Mouse (Mus musculus) gastrocnemius, postnatal 14 days (tissue): ENCODE data around the gene Slc30a9. TPM values are rescaled to one million over a fixed set of nuclear protein-coding genes. Genes with fewer than 3 reads are reported as not detected.

Experiments
- DNase-seq: peaks from one replicate; pipeline ENCODE4 v3.0.0; 2021; ENCODE audit warnings: mixed read lengths
- intact Hi-C: fragments of 180-260 bp; cut with DNase I; formaldehyde crosslinking; loops from one replicate; pipeline ENCODE4 v1.15.1; 2025; ENCODE audit warnings: low total_unique reads
- total RNA-seq, 2 experiments: library from RNA; stranded (reverse); gene quantifications; 2 replicates each; pipeline ENCODE4 v1.2.3; 2021

The Slc30a9 gene
- total RNA-seq, 2 experiments from 2014 or later, result 85.7 to 90.8 TPM

DNA sequence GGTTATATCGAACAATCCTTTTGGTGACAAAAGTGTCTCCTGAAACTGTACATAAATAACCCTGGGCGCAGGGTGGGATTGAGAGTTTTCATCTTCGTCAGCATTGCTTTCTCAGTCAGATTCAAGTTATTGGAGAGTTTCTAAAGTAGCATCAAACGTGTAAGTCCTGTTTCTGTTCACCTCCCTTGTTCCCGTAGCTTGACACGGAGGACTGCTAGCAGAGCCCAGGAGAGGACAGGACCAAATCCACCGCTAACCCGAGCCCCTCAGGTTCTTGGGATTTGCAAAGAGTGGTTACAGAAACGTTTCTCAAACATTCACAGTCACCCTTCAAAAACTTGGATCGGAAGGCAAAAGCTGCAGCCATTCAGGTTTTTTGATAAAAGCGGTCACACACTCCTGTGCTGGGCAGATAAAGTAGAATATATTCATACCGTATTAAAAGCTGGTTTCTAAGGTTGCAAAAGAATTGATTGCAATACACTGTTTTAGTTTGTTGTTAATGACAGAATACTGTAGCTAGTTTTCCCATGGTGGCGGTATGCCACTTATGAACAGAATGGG is 986 bp downstream of the Slc30a9 start:
- DNase-seq, result no peak
- intact Hi-C loops, result no loop called here

DNA sequence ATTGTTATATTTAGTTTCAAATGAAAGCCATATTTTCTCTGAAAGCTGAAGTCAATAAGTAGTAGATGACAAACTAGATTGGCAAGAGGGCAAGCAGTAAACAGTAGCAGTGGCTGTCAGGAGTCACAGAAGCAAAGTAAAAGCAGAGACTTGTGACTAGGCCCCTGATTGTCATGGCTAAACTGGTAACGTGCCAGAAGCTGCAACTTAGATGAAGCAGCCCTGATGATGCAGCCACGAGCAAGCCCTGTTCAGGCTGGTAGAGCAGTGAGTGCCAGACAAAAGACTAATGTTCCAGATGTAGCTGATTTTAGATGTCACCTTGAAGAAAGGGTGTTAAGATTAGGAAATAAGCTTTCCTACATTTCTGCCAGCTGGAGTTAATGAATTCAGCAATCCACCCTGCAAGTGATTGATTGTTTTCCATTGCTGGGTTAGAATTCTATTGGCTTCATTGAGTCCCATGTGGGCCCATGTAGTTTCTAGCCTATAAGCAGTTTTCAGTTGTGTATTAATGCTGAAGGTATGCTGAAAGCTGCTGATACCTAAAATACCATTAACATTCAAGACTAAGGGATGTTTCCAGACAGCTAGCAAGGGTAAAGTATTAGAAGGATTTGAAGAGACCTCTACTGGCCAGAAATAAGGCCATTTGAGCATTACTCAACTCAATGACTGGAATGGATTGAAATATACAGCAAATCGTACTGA is 5.2 kb downstream of the Slc30a9 start:
- no peak for DNase-seq
- intact Hi-C loops, result no loop called here

GRCm38 (mm10) chr5:67312522-67312851 is 5.7 kb downstream of the Slc30a9 start:
- no peak for DNase-seq
- intact Hi-C loops, result no loop called here

DNA sequence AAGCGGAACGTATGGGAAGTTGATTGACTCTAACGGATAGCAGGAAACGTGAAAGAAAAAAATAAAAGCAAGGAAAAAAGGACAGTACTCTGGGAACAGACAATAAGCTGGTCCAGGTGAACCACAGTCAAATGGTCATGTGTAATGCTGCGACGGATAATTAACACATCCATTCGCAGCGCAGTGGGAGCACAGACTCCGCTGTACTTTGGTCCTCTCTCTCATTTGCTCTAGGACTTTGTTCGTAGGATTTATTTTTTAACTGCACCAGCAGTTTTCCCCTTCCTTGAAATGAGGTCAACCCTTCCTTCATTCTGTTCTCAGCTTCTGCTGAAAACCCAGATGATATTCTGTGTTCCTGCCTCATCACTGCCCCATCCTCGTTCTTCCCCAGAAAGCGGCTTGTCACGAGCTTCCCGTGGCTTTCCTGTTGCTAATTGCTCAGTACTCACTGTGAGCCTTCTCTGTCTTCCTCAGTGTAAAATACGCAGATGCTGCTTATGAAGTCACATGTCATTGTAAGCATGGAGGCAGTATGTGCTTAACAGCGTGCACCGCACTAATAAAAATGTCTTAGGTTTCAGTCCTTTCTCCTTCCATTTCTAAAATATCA is 15.0 kb downstream of the Slc30a9 start:
- intact Hi-C loops, result no loop called here

GRCm38 (mm10) chr5:67324032-67324431 is 17.3 kb downstream of the Slc30a9 start:
- intact Hi-C loops, result no loop called here
- no peak for DNase-seq

More for the DNA sequence above, 15.0 kb downstream of the Slc30a9 start:
- DNase-seq, result no peak

DNA sequence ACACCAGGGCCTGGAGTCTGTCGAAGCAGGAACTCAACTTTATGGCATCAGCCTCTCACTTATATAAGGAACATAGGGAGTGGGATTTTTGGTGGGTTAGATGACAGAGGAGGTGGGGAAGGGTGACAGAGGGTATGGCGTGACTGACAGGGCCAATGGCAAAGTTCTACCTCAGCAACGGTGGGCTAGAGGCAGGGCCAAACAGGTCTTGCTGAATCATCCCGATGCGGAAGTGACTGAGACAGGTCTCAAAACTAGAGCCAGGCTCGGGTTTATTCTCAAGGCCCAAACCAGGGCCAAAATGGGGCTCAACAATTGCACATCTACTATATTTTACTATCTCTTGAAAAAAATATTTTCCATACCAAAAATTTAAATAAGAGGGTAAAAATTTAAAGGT is 34.1 kb downstream of the Slc30a9 start:
- intact Hi-C loops, result no loop called here
- DNase-seq, result no peak

DNA sequence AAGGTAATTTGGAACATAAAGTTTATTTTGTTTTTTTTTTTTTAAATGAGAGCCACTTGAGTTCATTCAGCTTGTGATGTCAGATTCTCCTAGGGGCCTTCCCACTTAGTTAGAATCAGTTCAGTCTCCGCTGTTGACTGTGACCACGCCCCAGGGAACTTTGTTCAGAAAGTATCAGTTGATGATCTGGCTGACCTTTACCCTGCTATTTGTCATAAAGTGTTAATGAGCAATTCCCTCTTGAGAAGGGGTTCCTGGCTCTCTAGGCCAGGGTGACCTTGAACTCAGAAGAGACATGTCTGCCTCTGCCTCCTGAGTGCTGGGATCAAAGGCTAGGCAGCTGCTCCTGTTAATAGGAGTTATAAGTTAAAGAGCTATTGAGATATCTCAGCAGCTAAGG is 40.3 kb downstream of the Slc30a9 start:
- no peak for DNase-seq
- intact Hi-C loops, result no loop called here

DNA sequence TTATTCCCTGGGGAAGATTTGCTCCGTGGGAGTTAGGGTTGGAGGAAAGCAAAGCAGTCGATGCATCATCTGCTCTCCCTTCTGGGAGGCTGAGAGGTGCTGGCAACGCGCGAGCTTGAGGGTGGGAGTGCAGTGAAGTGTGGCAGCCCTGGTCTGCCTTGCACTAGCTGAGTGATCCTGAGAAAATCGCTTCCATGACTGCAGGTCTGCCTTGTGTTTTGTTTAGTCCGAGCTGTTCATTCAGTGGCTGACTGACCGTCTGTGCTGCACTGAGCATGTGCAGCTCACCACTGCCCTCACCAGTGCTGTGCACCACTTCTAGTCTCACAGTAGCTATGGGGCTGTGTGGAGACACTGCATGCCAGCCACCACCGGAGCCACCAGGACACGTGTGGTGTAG is 42.2 kb downstream of the Slc30a9 start:
- DNase-seq, result no peak
- intact Hi-C loops, result no loop called here

DNA sequence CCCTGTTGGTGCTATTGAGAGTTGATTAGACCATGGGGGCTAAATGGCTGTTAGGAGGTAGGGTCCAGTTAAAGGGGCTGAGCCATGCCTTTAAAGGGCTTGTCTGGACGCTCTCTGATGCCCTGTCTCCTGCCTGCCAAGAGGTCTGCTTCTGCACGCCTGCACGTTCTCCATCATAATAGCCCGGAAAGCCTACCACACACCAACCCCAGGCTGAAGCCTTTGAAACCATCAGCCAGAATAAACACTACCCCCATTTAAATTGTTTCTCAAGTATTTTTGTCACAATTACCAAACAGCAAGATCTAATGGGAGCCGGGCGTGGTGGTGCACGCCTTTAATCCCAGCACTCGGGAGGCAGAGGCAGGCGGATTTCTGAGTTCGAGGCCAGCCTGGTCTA is 55.6 kb downstream of the Slc30a9 start:
- intact Hi-C loops, result no loop called here
- DNase-seq, result no peak

- no peak for DNase-seq
- intact Hi-C loops, result no loop called here
Observed at GRCm38 (mm10) chr5:67362931-67363330, 56.2 kb downstream of the Slc30a9 start.

DNA sequence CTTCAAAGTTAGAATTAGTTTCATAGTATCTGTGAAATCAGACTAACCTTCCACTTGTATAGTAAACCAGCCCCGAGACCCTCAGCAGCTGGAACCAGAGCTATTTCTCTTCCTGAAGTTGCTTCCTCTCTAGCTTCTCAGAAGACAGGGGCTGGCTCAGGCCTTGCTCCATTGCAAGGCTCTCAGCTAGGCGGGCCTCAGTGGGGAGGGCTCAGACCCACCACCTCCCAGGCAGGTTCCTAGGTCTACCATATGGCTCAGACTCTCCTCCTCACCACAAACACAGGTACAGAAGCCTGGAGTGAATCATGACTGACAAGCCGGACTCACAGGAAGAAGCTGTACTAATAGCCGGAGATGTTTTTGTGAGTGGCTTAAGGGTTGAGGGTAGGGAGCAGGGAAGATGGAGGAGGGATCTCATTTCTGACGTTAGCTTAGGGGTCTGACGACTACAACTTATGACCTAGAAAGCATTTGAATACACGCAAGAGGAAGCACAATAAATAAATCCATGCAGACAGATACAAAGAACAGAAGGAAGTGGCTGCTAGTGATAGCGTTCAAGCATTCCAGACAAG is 70.4 kb downstream of the Slc30a9 start:
- DNase-seq, result no peak
- intact Hi-C loops, result no loop called here

DNA sequence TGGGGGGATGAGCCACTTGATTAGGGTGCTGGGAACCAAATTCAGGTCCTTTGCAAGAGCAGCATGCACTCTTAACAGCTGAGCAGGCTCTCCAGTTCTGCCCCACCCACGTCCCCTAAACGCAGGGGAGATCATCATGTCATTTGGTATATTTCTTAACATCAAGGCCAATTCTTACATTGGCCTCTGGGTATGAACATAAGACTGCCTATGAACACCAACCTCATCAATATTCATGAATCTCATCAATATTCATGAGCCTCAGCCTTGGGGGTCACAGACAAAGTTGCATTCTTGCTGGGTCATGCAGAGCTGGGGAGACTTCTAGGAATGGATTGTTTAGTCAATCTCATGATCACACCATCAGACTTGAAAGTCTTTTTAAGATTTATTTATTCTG is 74.9 kb downstream of the Slc30a9 start:
- DNase-seq, result no peak
- intact Hi-C loops, result no loop called here

GRCm38 (mm10) chr5:67382556-67382955 is 75.8 kb downstream of the Slc30a9 start:
- DNase-seq, result no peak

DNA sequence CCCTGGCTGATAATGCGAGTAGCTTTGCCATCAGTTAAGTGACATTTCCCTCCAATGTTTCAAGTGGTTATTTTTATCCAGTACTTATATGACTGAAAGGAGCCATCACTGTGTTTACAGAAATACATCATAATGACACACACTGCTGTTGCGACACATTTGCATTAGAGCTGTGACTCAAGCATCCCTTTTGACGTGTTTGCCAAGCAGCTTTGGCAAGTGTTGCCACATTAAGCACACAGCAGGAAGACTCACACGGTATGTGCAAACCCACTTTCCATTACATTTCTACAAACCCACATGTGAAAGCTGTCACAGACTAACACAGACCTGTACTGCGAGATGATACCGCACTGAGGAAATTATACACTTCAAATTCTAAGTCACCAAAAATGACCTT is 87.2 kb downstream of the Slc30a9 start:
- DNase-seq, result no peak
- intact Hi-C loops, result no loop called here

More at GRCm38 (mm10) chr5:67382556-67382955, 75.8 kb downstream of the Slc30a9 start:
- intact Hi-C loops, result no loop called here

- intact Hi-C loops, result no loop called here
- no peak for DNase-seq
Observed at GRCm38 (mm10) chr5:67395211-67395851, 88.6 kb downstream of the Slc30a9 start.

GRCm38 (mm10) chr5:67397186-67397585 is 90.4 kb downstream of the Slc30a9 start:
- no peak for DNase-seq
- intact Hi-C loops, result no loop called here

DNA sequence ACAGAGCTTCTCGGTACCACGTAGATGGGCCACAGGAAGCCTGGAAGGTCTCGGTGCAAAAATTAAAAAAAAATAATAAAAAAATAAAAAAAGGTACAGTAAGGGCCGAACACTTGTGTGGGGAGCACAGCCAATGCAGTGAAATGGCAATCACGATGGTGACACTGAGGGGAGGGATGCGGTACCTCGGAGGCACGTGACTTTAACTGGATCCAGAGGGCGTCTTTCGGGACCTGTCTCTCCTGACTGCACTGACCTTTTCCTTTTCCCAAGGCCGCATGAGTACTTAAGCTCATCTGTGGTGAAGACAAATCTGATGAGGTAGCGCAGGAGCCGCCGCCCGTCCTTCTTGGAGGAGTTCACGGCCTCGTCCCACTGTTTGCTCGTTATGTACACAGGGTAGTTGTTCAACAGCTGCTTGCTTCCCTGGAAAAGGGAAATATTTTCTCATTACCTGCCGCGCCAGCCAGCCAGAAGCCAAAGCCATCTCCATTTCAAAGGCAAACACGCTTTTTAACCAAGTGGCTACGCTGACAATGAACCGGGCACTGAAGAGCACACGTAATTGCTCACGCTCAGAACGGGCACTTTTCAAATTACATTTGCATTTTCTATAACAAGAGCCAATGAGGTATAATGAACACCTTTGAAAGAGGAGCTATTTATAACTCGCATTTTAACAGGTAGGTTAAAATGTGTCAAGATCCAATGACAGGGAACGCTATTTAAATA is 93.3 kb downstream of the Slc30a9 start:
- DNase-seq, result no peak
- intact Hi-C loops, result no loop called here

DNA sequence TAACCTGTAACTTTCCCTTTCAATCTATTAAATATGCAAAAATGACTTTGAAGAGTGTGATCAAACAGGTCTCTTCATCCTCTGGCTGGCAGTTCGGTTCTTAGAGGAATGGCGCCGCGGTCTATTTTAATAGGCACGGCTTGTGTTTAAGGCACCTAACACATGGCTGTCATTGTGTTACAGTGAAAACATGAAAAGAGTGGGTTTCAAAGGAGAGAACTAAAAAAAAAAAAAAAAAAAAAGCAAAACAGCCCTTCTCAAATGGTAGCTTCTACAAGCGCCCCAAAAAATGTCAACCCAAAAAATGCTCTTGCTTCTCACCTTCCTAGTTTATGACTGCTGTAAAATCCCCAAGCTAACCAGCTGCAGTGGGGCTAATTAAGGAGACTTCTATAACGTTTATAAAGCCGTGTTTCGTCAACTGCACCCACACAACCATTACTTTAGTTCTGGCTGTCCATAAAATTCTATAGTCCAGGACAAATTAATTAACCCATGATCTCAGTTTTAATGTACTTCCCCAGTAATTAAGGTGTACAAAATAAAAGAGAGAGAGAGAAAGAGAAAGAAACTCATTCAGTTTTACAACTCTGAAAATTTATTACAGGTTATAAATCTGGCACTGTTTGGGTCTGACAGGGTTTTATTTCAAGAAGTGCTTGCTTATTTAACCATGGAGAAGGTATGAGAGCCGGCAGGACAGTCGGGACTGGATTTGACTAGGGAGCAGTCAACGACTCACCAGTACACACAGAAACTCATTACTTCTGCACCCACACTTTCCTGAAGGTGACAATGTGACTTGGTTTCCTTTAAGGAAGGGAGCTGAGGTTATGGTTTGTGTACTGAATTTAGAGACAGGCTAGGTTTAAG is 94.1 kb downstream of the Slc30a9 start:
- no peak for DNase-seq
- intact Hi-C loops, result no loop called here

DNA sequence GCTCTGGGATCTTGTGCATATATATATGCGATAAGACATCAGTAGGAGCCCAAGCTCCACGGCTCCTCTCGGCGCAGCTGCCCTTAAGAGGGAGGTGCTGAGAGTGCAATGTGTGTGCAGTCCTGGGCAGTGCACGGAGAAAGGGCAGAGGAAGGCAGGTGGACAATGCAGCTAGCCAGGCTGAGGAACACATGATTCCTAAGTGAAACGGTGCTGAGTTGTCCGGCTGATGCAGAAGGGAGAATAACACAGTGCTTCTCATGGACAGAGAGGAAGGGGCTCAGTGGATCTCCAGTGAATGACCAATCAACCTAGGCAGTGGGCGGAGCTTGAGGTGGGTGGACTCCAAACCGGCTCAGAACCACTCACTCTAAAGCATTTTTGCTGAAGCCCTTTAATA is 94.9 kb downstream of the Slc30a9 start:
- intact Hi-C loops, result no loop called here
- DNase-seq, result no peak
